Mouse (Mus musculus) left cerebral cortex, postnatal 10 days (tissue): ENCODE results near the gene Krtap26-1. TPM values are rescaled to one million over a fixed set of nuclear protein-coding genes. Genes with fewer than 3 reads are reported as not detected.

Experiments used
- total RNA-seq, 2 experiments: library from RNA; stranded (reverse); gene quantifications; 2 replicates each; pipeline ENCODE4 v1.2.3; 2021

Gene Krtap26-1
- total RNA-seq, 2 experiments from 2014 or later: not detected

Other genes with a start within 250 kb of the Krtap26-1 start
- not detected for gene Cldn17, start 140.8 kb downstream of the Krtap26-1 start, total RNA-seq
- not detected for gene Cldn8, start 84.6 kb downstream of the Krtap26-1 start, total RNA-seq
- gene Krtap24-1, start 35.5 kb downstream of the Krtap26-1 start, total RNA-seq: not detected
- not detected for gene 2310079G19Rik, start 20.1 kb downstream of the Krtap26-1 start, total RNA-seq
- not detected for gene Krtap27-1, start 23.9 kb upstream of the Krtap26-1 start, total RNA-seq
- gene 2310061N02Rik, start 60.2 kb upstream of the Krtap26-1 start, total RNA-seq: not detected
- not detected for gene Krtap13-1, start 81.1 kb upstream of the Krtap26-1 start, total RNA-seq
- gene Krtap13, start 103.8 kb upstream of the Krtap26-1 start, total RNA-seq: not detected
- gene 2310034C09Rik, start 111.1 kb upstream of the Krtap26-1 start, total RNA-seq: not detected
- gene 2310057N15Rik, start 126.4 kb upstream of the Krtap26-1 start, total RNA-seq: not detected
- gene Gm5965, start 130.1 kb upstream of the Krtap26-1 start, total RNA-seq: not detected
- gene Gm20741, start 164.4 kb upstream of the Krtap26-1 start, total RNA-seq: not detected
- not detected for gene Krtap15, start 172.4 kb upstream of the Krtap26-1 start, total RNA-seq
- not detected for gene Krtap14, start 178.3 kb upstream of the Krtap26-1 start, total RNA-seq
- gene Krtap19-1, start 221.6 kb upstream of the Krtap26-1 start, total RNA-seq: not detected
- not detected for gene Krtap19-2, start 226.5 kb upstream of the Krtap26-1 start, total RNA-seq
- not detected for gene Krtap19-3, start 230.2 kb upstream of the Krtap26-1 start, total RNA-seq
- not detected for gene Krtap19-4, start 237.3 kb upstream of the Krtap26-1 start, total RNA-seq
- not detected for gene Krtap19-5, start 248.7 kb upstream of the Krtap26-1 start, total RNA-seq